Mouse (Mus musculus) forebrain, postnatal 0 days (tissue): ENCODE data around the gene Chkb. TPM values are rescaled to one million over a fixed set of nuclear protein-coding genes. Genes with fewer than 3 reads are reported as not detected.

ENCODE experiments used
- ATAC-seq: fragments of 200-750 bp; cut with Nextera tagmentation; 2 replicates; pipeline ENCODE4 v1.8.0; 2017; ENCODE audit warnings: mild to moderate bottlenecking, moderate library complexity
- DNase-seq: peaks from one replicate; pipeline ENCODE4 v3.0.0-alpha.2; 2015
- H3K27ac ChIP-seq: fragments of 300-500 bp; sonication (generic); 2 replicates; pipeline ENCODE4 v1.5.1; 2014; ENCODE audit warnings: low read depth, mild to moderate bottlenecking, antibody characterized with exemption, low read length, moderate library complexity, mixed read lengths
- H3K27me3 ChIP-seq: fragments of 300-500 bp; sonication (generic); 2 replicates; pipeline ENCODE4 v1.6.1; 2014; ENCODE audit warnings: mild to moderate bottlenecking, low read length, mixed read lengths; ENCODE audit not compliant: insufficient read depth
- H3K36me3 ChIP-seq: fragments of 300-500 bp; sonication (generic); 2 replicates; pipeline ENCODE4 v1.6.1; 2014; ENCODE audit warnings: mild to moderate bottlenecking, moderate library complexity; ENCODE audit not compliant: insufficient read depth
- H3K4me1 ChIP-seq: fragments of 300-500 bp; sonication (generic); 2 replicates; pipeline ENCODE4 v1.6.1; 2014; ENCODE audit warnings: antibody characterized with exemption; ENCODE audit not compliant: insufficient read depth
- H3K4me2 ChIP-seq: fragments of 300-500 bp; sonication (generic); 2 replicates; pipeline ENCODE4 v1.6.1; 2014; ENCODE audit warnings: low read depth, mild to moderate bottlenecking, moderate library complexity
- H3K4me3 ChIP-seq: fragments of 300-500 bp; sonication (generic); 2 replicates; pipeline ENCODE4 v1.5.1; 2014; ENCODE audit warnings: low read depth, low read length, mixed read lengths
- H3K9ac ChIP-seq: fragments of 300-500 bp; sonication (generic); 2 replicates; pipeline ENCODE4 v1.6.1; 2014; ENCODE audit warnings: mild to moderate bottlenecking
- H3K9me3 ChIP-seq: fragments of 300-500 bp; sonication (generic); 2 replicates; pipeline ENCODE4 v1.6.1; 2016; ENCODE audit warnings: low read length
- CTCF ChIP-seq: sonication (generic); IDR thresholded peaks from 2 replicates; pipeline ENCODE4 v1.5.1; 2016; ENCODE audit warnings: antibody characterized with exemption, control low read depth, low read depth
- WGBS: fragments of 180-500 bp; shearing (Covaris S2); extraction: QIAGEN DNeasy Blood & Tissue Kit; methylation state at CpG from one replicate; pipeline ENCODE4 v1.1.7; 2014; 5-methylcytosine and 5-hydroxymethylcytosine counted together
- polyA plus RNA-seq: library from polyadenylated mRNA; unstranded; fragments of >200 nt; fragmentation: Nextera tagmentation; extraction: Ambion mirVana; gene quantifications from 2 replicates; pipeline ENCODE4 v1.2.1, GENCODE M21; 2015
- total RNA-seq: library from RNA; depleted of rRNA; stranded (reverse); fragments of >200 nt; gene quantifications from 2 replicates; pipeline ENCODE4 v1.2.3, GENCODE M21; 2014; rRNA removed

Gene Chkb
- total and polyA plus RNA-seq, 2 experiments from 2014 or later: 56.9 to 92.4 TPM

- DNase-seq (no peak), ATAC-seq (no peak)
- Histone ChIP-seq H3K27me3 (0 out of 2 replicates have a peak, but pooled peaks cover 3% of the 10 kb centered on the region), H3K4me2 (no peak within 1 kb of the TSS), H3K36me3 (no peaks in the 10 kb centered on the region), H3K9me3 (no peaks in the 10 kb centered on the region), H3K4me3 (no peak within 1 kb of the TSS), H3K27ac (no peak within 1 kb of the TSS), H3K9ac (no peak within 1 kb of the TSS), H3K4me1 (no peaks in the 10 kb centered on the region)
- 91% methylated on average over 7 of the region's 7 CpGs for WGBS
- no peak for TF ChIP-seq CTCF
Observed at GRCm38 (mm10) chr15:89384617-89385016, 45.1 kb downstream of the Chkb start, which contains the start of gene Klhdc7b. Gene Klhdc7b, plus strand, starts transcription at chr15:89384917.

GRCm38 (mm10) chr15:89379429-89379828, 50.3 kb downstream of the Chkb start:
- H3K36me3 ChIP-seq: no peaks in the 10 kb centered on the region
- H3K9me3 ChIP-seq: no peaks in the 10 kb centered on the region
- WGBS: 9% methylated on average over 10 of the region's 10 CpGs
- H3K4me2 ChIP-seq: peak overlapping the region; percentile 53
- H3K9ac ChIP-seq: peak overlapping the region; percentile 35
- no peak overlapping the region for H3K27ac ChIP-seq
- H3K27me3 ChIP-seq: peaks cover 32% of the 10 kb centered on the region
- ATAC-seq (no peak), DNase-seq (no peak)
- no peak for TF ChIP-seq CTCF
- peak overlapping the region; percentile 37; the same call in 1 of the 2 replicates for H3K4me3 ChIP-seq
- 0 out of 2 replicates have a peak, but pooled peaks cover 4% of the 10 kb centered on the region for H3K4me1 ChIP-seq

GRCm38 (mm10) chr15:89378831-89379401, 50.8 kb downstream of the Chkb start, which contains the start of gene Odf3b:
Gene Odf3b, minus strand, starts transcription at chr15:89379282.
- 2% methylated on average over 32 of the region's 33 CpGs for WGBS
- peak; percentile 7; the same call in 1 of the 2 replicates for ATAC-seq
- DNase-seq: peak; percentile 44
- peak within 1 kb of the TSS; percentile 53 for H3K4me2 ChIP-seq
- no peak within 1 kb of the TSS for H3K27ac ChIP-seq
- H3K36me3 ChIP-seq: no peaks in the 10 kb centered on the region
- H3K4me1 ChIP-seq: 0 out of 2 replicates have a peak, but pooled peaks cover 4% of the 10 kb centered on the region
- peaks cover 32% of the 10 kb centered on the region for H3K27me3 ChIP-seq
- H3K9ac ChIP-seq: peak within 1 kb of the TSS; percentile 35
- TF ChIP-seq CTCF: no peak
- H3K9me3 ChIP-seq: no peaks in the 10 kb centered on the region
- peak within 1 kb of the TSS; percentile 37 for H3K4me3 ChIP-seq

- Histone ChIP-seq H3K9me3 (no peaks in the 10 kb centered on the region), H3K4me3 (peak overlapping the region; percentile 37), H3K4me1 (0 out of 2 replicates have a peak, but pooled peaks cover 4% of the 10 kb centered on the region), H3K4me2 (peak overlapping the region; percentile 53), H3K27me3 (peaks cover 32% of the 10 kb centered on the region), H3K9ac (peak overlapping the region; percentile 35), H3K36me3 (no peaks in the 10 kb centered on the region), H3K27ac (no peak overlapping the region)
- ATAC-seq (no peak), DNase-seq (no peak)
- 12% methylated on average over 46 of the region's 46 CpGs for WGBS
- no peak for TF ChIP-seq CTCF
Observed at GRCm38 (mm10) chr15:89377938-89378828, 51.5 kb downstream of the Chkb start.

GRCm38 (mm10) chr15:89377362-89377761, 52.3 kb downstream of the Chkb start:
- Histone ChIP-seq H3K9me3 (no peaks in the 10 kb centered on the region), H3K4me2 (no peak overlapping the region)
- WGBS: 8% methylated on average over 18 of the region's 18 CpGs

GRCm38 (mm10) chr15:89376957-89377356, 52.8 kb downstream of the Chkb start, which contains the start of gene Tymp:
Gene Tymp, minus strand, starts transcription at chr15:89377039.
- peaks cover 7% of the 10 kb centered on the region; the same call in 1 of the 2 replicates for H3K4me1 ChIP-seq
- no peak within 1 kb of the TSS for H3K4me2 ChIP-seq
- 23% methylated on average over 16 of the region's 16 CpGs for WGBS
- no peak within 1 kb of the TSS for H3K4me3 ChIP-seq
- no peaks in the 10 kb centered on the region for H3K9me3 ChIP-seq
- no peak for ATAC-seq
- TF ChIP-seq CTCF: no peak
- peaks cover 32% of the 10 kb centered on the region for H3K27me3 ChIP-seq
- H3K9ac ChIP-seq: no peak within 1 kb of the TSS
- peaks cover 4% of the 10 kb centered on the region for H3K36me3 ChIP-seq
- H3K27ac ChIP-seq: no peak within 1 kb of the TSS
- no peak for DNase-seq

More at GRCm38 (mm10) chr15:89377362-89377761, 52.3 kb downstream of the Chkb start:
- H3K4me3 ChIP-seq: no peak overlapping the region
- peaks cover 32% of the 10 kb centered on the region for H3K27me3 ChIP-seq
- no peak for DNase-seq
- H3K36me3 ChIP-seq: no peaks in the 10 kb centered on the region
- H3K27ac ChIP-seq: no peak overlapping the region
- TF ChIP-seq CTCF: no peak
- no peak for ATAC-seq
- H3K4me1 ChIP-seq: peaks cover 7% of the 10 kb centered on the region; the same call in 1 of the 2 replicates
- H3K9ac ChIP-seq: no peak overlapping the region

Other genes with a start within 250 kb of the Chkb start
- gene Plxnb2, start 249.1 kb downstream of the Chkb start, total RNA-seq: 126 and 138 TPM in 2 replicates
- gene Plxnb2, start 249.1 kb downstream of the Chkb start, polyA plus RNA-seq: 45.2 and 52.8 TPM in 2 replicates
- 73.7 and 89.6 TPM in 2 replicates for gene Dennd6b, start 233.4 kb downstream of the Chkb start, total RNA-seq
- 43.4 and 53.3 TPM in 2 replicates for gene Dennd6b, start 233.4 kb downstream of the Chkb start, polyA plus RNA-seq
- 252 and 296 TPM in 2 replicates for gene Ppp6r2, start 218.4 kb downstream of the Chkb start, total RNA-seq
- gene Ppp6r2, start 218.4 kb downstream of the Chkb start, polyA plus RNA-seq: 70.0 and 77.2 TPM in 2 replicates
- 164 and 165 TPM in 2 replicates for gene Sbf1, start 114.6 kb downstream of the Chkb start, total RNA-seq
- 46.2 and 60.7 TPM in 2 replicates for gene Sbf1, start 114.6 kb downstream of the Chkb start, polyA plus RNA-seq
- gene Adm2, start 107.2 kb downstream of the Chkb start, total RNA-seq: not detected in 2 replicates
- gene Adm2, start 107.2 kb downstream of the Chkb start, polyA plus RNA-seq: not detected in 2 replicates
- gene Miox, start 95.5 kb downstream of the Chkb start, total RNA-seq: not detected in 2 replicates
- gene Miox, start 95.5 kb downstream of the Chkb start, polyA plus RNA-seq: not detected in 2 replicates
- 12.5 and 17.0 TPM in 2 replicates for gene Lmf2, start 74.2 kb downstream of the Chkb start, total RNA-seq
- 24.7 and 25.4 TPM in 2 replicates for gene Lmf2, start 74.2 kb downstream of the Chkb start, polyA plus RNA-seq
- 88.4 and 93.8 TPM in 2 replicates for gene Ncaph2, start 74.2 kb downstream of the Chkb start, total RNA-seq
- gene Ncaph2, start 74.2 kb downstream of the Chkb start, polyA plus RNA-seq: 94.9 and 95.1 TPM in 2 replicates
- gene Sco2, start 56.1 kb downstream of the Chkb start, total RNA-seq: 34.6 and 37.6 TPM in 2 replicates
- 24.0 and 24.2 TPM in 2 replicates for gene Sco2, start 56.1 kb downstream of the Chkb start, polyA plus RNA-seq
- 3.7 and 5.2 TPM in 2 replicates for gene Tymp, start 52.9 kb downstream of the Chkb start, total RNA-seq
- gene Tymp, start 52.9 kb downstream of the Chkb start, polyA plus RNA-seq: 3.5 and 4.1 TPM in 2 replicates
- 3.5 and 5.0 TPM in 2 replicates for gene Odf3b, start 50.6 kb downstream of the Chkb start, total RNA-seq
- 6.9 and 9.9 TPM in 2 replicates for gene Odf3b, start 50.6 kb downstream of the Chkb start, polyA plus RNA-seq
- 0.10 and 0.23 TPM in 2 replicates for gene Klhdc7b, start 45.0 kb downstream of the Chkb start, total RNA-seq
- 0.11 TPM in 1 of 2 replicates, not detected in the other for gene Klhdc7b, start 45.0 kb downstream of the Chkb start, polyA plus RNA-seq
- not detected in 2 replicates for gene Syce3, start 19.4 kb downstream of the Chkb start, total RNA-seq
- gene Syce3, start 19.4 kb downstream of the Chkb start, polyA plus RNA-seq: 0.49 TPM in 1 of 2 replicates, not detected in the other
- gene Cpt1b, start 4.0 kb downstream of the Chkb start, total RNA-seq: 5.0 TPM in 2 replicates
- gene Cpt1b, start 4.0 kb downstream of the Chkb start, polyA plus RNA-seq: 1.1 and 1.3 TPM in 2 replicates
- gene C730034F03Rik, start 319 bp downstream of the Chkb start, total RNA-seq: 0.90 and 1.3 TPM in 2 replicates
- gene C730034F03Rik, start 319 bp downstream of the Chkb start, polyA plus RNA-seq: 1.3 and 2.3 TPM in 2 replicates
- 1.7 and 1.8 TPM in 2 replicates for gene Gm44502, start 212 bp downstream of the Chkb start, total RNA-seq
- gene Gm44502, start 212 bp downstream of the Chkb start, polyA plus RNA-seq: not detected in 2 replicates
- gene Mapk8ip2, start 24.0 kb upstream of the Chkb start, total RNA-seq: 95.3 and 95.8 TPM in 2 replicates
- 57.8 and 70.9 TPM in 2 replicates for gene Mapk8ip2, start 24.0 kb upstream of the Chkb start, polyA plus RNA-seq
- 24.5 and 32.4 TPM in 2 replicates for gene Arsa, start 47.5 kb upstream of the Chkb start, total RNA-seq
- gene Arsa, start 47.5 kb upstream of the Chkb start, polyA plus RNA-seq: 25.4 and 29.0 TPM in 2 replicates
- gene Shank3, start 69.7 kb upstream of the Chkb start, total RNA-seq: 38.9 and 42.4 TPM in 2 replicates
- gene Shank3, start 69.7 kb upstream of the Chkb start, polyA plus RNA-seq: 5.9 and 10.6 TPM in 2 replicates
- 2.0 and 3.6 TPM in 2 replicates for gene Acr, start 138.4 kb upstream of the Chkb start, total RNA-seq
- 1.3 and 2.0 TPM in 2 replicates for gene Acr, start 138.4 kb upstream of the Chkb start, polyA plus RNA-seq
- 38.6 and 51.3 TPM in 2 replicates for gene Rabl2, start 162.0 kb upstream of the Chkb start, total RNA-seq
- 62.4 and 62.6 TPM in 2 replicates for gene Rabl2, start 162.0 kb upstream of the Chkb start, polyA plus RNA-seq